In the genomic region with DNA sequence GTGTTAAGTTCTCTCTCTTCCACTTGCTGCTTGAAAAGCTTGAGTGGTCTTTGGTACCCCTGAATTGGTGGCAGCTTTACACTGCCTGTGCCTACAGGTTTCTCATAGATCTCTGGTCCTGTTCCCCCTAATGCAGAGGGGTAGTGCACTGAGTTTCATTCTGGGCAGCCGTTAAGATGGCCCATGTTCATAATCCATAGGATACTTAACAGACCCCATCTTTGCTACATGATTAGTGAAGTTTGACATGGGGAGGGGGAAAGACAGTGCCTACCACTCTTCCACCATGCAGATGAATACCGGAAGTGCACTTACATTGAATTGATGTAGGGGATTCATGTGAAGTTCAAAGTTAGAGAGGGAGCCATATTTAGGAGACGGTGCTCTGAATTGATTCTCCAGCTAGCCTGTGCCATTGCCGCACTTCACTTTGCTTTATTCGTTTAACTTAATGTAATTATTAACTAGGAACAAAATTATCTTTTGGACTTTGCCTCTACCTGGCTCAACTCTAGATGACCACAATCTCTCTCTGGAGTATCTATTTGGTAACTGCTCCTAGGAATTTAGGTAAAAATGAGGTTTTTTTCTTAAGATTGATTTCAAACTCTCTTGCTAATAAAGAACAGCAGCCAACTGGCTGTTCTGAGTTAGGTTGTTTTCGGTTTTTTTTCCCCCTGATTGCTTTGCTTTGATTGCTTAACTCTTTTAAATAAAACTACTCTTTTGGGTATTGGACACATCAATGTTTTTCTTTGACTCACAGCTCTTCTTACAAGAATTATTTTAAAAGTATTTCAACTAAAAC, we compare ENCODE assay signal across 16 mouse cellular contexts.
"Had no signal": no experiment of that assay in that cellular context is flagged by ENCODE, and none has a peak within 500 bp of the region (broad histone marks: within the 10 kb centered on the region; RNA-seq: fewer than 3 reads in every experiment).

No protein-coding gene starts in this region.

- H3K27ac ChIP-seq: kidney, postnatal 0 days; limb, embryonic 10.5 days; limb, embryonic 13.5 days; liver, embryonic 14.5 days; midbrain, embryonic 15.5 days; neural tube, embryonic 13.5 days had no signal

- H3K9ac ChIP-seq: limb, embryonic 13.5 days; liver, embryonic 14.5 days; midbrain, embryonic 15.5 days; neural tube, embryonic 13.5 days had no signal

- H3K4me3 ChIP-seq: limb, embryonic 10.5 days; limb, embryonic 13.5 days; midbrain, embryonic 15.5 days; myocyte; neural tube, embryonic 13.5 days had no signal

- H3K4me2 ChIP-seq: limb, embryonic 13.5 days; midbrain, embryonic 11.5 days; midbrain, embryonic 15.5 days; neural tube, embryonic 13.5 days had no signal

- DNase-seq: layer of hippocampus, adult 9-11 months; lung, adult 2 months; lung, postnatal 14 days; lung, postnatal 4 days; right cerebral cortex, postnatal 25 days; thymus, adult 18-20 months; thymus, postnatal 36 days had no signal

- H3K27me3 ChIP-seq: limb, embryonic 13.5 days; midbrain, embryonic 15.5 days; neural tube, embryonic 13.5 days had no signal

- H3K36me3 ChIP-seq: limb, embryonic 10.5 days; limb, embryonic 13.5 days; midbrain, embryonic 15.5 days; neural tube, embryonic 13.5 days had no signal

- ATAC-seq: hindbrain, embryonic 16.5 days; midbrain, embryonic 15.5 days had no signal

- H3K9me3 ChIP-seq: limb, embryonic 10.5 days; limb, embryonic 13.5 days; midbrain, embryonic 15.5 days; neural tube, embryonic 13.5 days had no signal

- H3K4me1 ChIP-seq: limb, embryonic 10.5 days; limb, embryonic 13.5 days; midbrain, embryonic 15.5 days; neural tube, embryonic 13.5 days had no signal
